Mouse (Mus musculus) G1E (cell line): ENCODE measurements around the gene D5Ertd579e. TPM values are rescaled to one million over a fixed set of nuclear protein-coding genes. Genes with fewer than 3 reads are reported as not detected.

Experiments used
- ATAC-seq: 2 replicates; pipeline ENCODE4 v1.8.0; 2016; ENCODE audit warnings: mild to moderate bottlenecking; ENCODE audit not compliant: insufficient number of reproducible peaks, poor library complexity, low FRiP score, severe bottlenecking; ENCODE audit errors: extremely low read depth
- DNase-seq: peaks from one replicate; pipeline ENCODE4 v3.0.0; 2012; ENCODE audit warnings: low spot score
- H3K27me3 ChIP-seq: 2 replicates; pipeline ENCODE4 v1.6.1; 2012; ENCODE audit warnings: mild to moderate bottlenecking, low read length, inconsistent platforms; ENCODE audit not compliant: insufficient read depth
- H3K36me3 ChIP-seq: replicated peaks from 2 replicates; pipeline ENCODE3; 2012; ENCODE audit warnings: mild to moderate bottlenecking, inconsistent platforms
- H3K4me1 ChIP-seq: 2 replicates; pipeline ENCODE4 v1.6.1; 2012; ENCODE audit warnings: low read depth, low read length, inconsistent platforms, mixed read lengths; ENCODE audit not compliant: insufficient read depth
- H3K4me3 ChIP-seq: 2 replicates; pipeline ENCODE4 v1.5.1; 2012; ENCODE audit warnings: low read depth, mild to moderate bottlenecking, inconsistent platforms, low read length, moderate library complexity, mixed read lengths
- H3K9me3 ChIP-seq: replicated peaks from 2 replicates; pipeline ENCODE4 v1.6.1; 2012; ENCODE audit warnings: inconsistent platforms
- CTCF ChIP-seq: IDR thresholded peaks from 2 replicates; pipeline ENCODE4 v1.5.1; 2012; ENCODE audit warnings: low read depth, low read length, inconsistent platforms, mixed read lengths
- GATA1 ChIP-seq: IDR thresholded peaks from 2 replicates; pipeline ENCODE4 v1.6.1; 2012; ENCODE audit warnings: borderline replicate concordance, low read length, inconsistent platforms, mixed read lengths
- GATA2 ChIP-seq: IDR thresholded peaks from 2 replicates; pipeline ENCODE4 v1.6.1; 2012; ENCODE audit warnings: low read depth, low read length, inconsistent platforms, borderline replicate concordance
- POLR2AphosphoS5 ChIP-seq: IDR thresholded peaks from 2 replicates; pipeline ENCODE4 v1.6.1; 2012; ENCODE audit warnings: low read depth, low read length, inconsistent platforms; ENCODE audit not compliant: insufficient replicate concordance
- TAL1 ChIP-seq: conservative IDR thresholded peaks from 2 replicates; pipeline ENCODE4 v1.6.1; 2012; ENCODE audit warnings: low read depth, low read length, inconsistent platforms, mixed read lengths
- polyA plus RNA-seq: library from polyadenylated mRNA; stranded (reverse); fragments of >175 nt; gene quantifications from 2 replicates; pipeline ENCODE4 v1.2.3, GENCODE M21; 2012
- total RNA-seq, 2 experiments: library from RNA; stranded (forward) in 1 of 2; stranded (reverse) in 1 of 2; fragments of 200-1000 nt in 1 of 2; fragments of >200 nt in 1 of 2; fragmentation: Nextera tagmentation in 1 of 2; gene quantifications; 2 replicates each; pipeline ENCODE4 v1.2.3; 2014 to 2017

D5Ertd579e gene
- total and polyA plus RNA-seq, 3 experiments, result 3.5 to 39.4 (median 27.5) TPM

- H3K4me1 ChIP-seq, result peaks cover 15% of the 10 kb centered on the region
Observed at GRCm38 (mm10) chr5:36559106-36559505, 136.7 kb downstream of the D5Ertd579e start.

GRCm38 (mm10) chr5:36558526-36558925 lies 137.3 kb downstream of the D5Ertd579e start:
- H3K9me3 ChIP-seq, result no peaks in the 10 kb centered on the region
- no peak overlapping the region for H3K4me3 ChIP-seq
- H3K4me1 ChIP-seq, result peaks cover 11% of the 10 kb centered on the region
- no peaks in the 10 kb centered on the region for H3K27me3 ChIP-seq
- H3K36me3 ChIP-seq, result peaks cover 18% of the 10 kb centered on the region
- no peak for ATAC-seq
- TF ChIP-seq GATA2, result no peak
- DNase-seq, result no peak

More at GRCm38 (mm10) chr5:36559106-36559505, 136.7 kb downstream of the D5Ertd579e start:
- H3K4me3 ChIP-seq, result no peak overlapping the region
- no peaks in the 10 kb centered on the region for H3K27me3 ChIP-seq
- no peaks in the 10 kb centered on the region for H3K9me3 ChIP-seq
- DNase-seq, result no peak
- peaks cover 18% of the 10 kb centered on the region for H3K36me3 ChIP-seq
- no peak for ATAC-seq
- TF ChIP-seq GATA2 (no peak), TAL1 (no peak), POLR2AphosphoS5 (no peak)

- DNase-seq, result no peak
- H3K4me1 ChIP-seq, result peaks cover 3% of the 10 kb centered on the region
- H3K4me3 ChIP-seq, result no peak overlapping the region
- no peaks in the 10 kb centered on the region for H3K27me3 ChIP-seq
- no peak for ATAC-seq
- no peaks in the 10 kb centered on the region for H3K9me3 ChIP-seq
- peaks cover 20% of the 10 kb centered on the region for H3K36me3 ChIP-seq
- TF ChIP-seq GATA1 (no peak), GATA2 (no peak), POLR2AphosphoS5 (no peak), TAL1 (no peak), CTCF (no peak)
Observed at GRCm38 (mm10) chr5:36557584-36558308, 138.1 kb downstream of the D5Ertd579e start.

- DNase-seq (no peak), ATAC-seq (no peak)
- Histone ChIP-seq H3K4me1 (no peaks in the 10 kb centered on the region), H3K9me3 (no peaks in the 10 kb centered on the region), H3K36me3 (peaks cover 14% of the 10 kb centered on the region), H3K27me3 (no peaks in the 10 kb centered on the region), H3K4me3 (no peak overlapping the region)
- no peak for TF ChIP-seq CTCF
- no peak for TF ChIP-seq TAL1
Observed at GRCm38 (mm10) chr5:36556906-36557305, 138.9 kb downstream of the D5Ertd579e start.

GRCm38 (mm10) chr5:36556289-36556688 lies 139.5 kb downstream of the D5Ertd579e start:
- H3K27me3 ChIP-seq, result no peaks in the 10 kb centered on the region
- ATAC-seq (no peak), DNase-seq (no peak)
- H3K4me3 ChIP-seq, result no peak overlapping the region
- H3K36me3 ChIP-seq, result peaks cover 10% of the 10 kb centered on the region
- TF ChIP-seq CTCF (no peak), POLR2AphosphoS5 (no peak), GATA2 (no peak), TAL1 (no peak), GATA1 (no peak)
- no peaks in the 10 kb centered on the region for H3K9me3 ChIP-seq
- H3K4me1 ChIP-seq, result no peaks in the 10 kb centered on the region

GRCm38 (mm10) chr5:36554496-36554895 lies 141.3 kb downstream of the D5Ertd579e start:
- ATAC-seq (no peak), DNase-seq (no peak)
- no peak for TF ChIP-seq GATA1
- no peak for TF ChIP-seq GATA2
- no peak for TF ChIP-seq TAL1
- no peak for TF ChIP-seq CTCF
- TF ChIP-seq POLR2AphosphoS5, result no peak
- Histone ChIP-seq H3K9me3 (no peaks in the 10 kb centered on the region), H3K36me3 (peaks cover 10% of the 10 kb centered on the region), H3K4me1 (peaks cover 6% of the 10 kb centered on the region), H3K4me3 (no peak overlapping the region), H3K27me3 (no peaks in the 10 kb centered on the region; the same call in 1 of the 2 replicates)

GRCm38 (mm10) chr5:36553886-36554285 lies 141.9 kb downstream of the D5Ertd579e start:
- TF ChIP-seq GATA2 (no peak), TAL1 (no peak), POLR2AphosphoS5 (no peak), GATA1 (no peak), CTCF (no peak)
- DNase-seq (no peak), ATAC-seq (no peak)
- no peak overlapping the region for H3K4me3 ChIP-seq
- H3K9me3 ChIP-seq, result no peaks in the 10 kb centered on the region
- peaks cover 12% of the 10 kb centered on the region for H3K4me1 ChIP-seq
- H3K36me3 ChIP-seq, result peaks cover 10% of the 10 kb centered on the region
- no peaks in the 10 kb centered on the region; the same call in 1 of the 2 replicates for H3K27me3 ChIP-seq
